Mouse (Mus musculus): ENCODE results near the gene Gtf2a2.

DNA sequence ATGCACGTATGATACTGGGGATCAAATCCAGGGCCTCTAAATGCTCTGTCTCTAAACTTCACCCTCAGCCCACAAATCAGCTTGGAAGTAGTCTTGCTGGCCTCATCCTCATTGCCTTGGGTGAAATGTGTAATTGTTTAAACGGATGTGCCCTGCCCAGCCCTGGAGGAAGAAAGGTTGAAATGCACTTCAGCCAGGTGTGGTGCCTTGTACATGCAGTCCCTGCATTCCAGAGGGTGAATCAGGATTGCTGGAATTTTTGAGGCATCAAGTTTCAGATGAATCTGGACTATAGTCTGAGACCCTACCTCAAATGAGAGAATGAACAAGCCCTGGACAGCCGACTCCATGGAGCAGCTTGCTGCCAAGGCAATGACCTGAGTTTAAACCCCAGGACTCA is 35.5 kb downstream of the Gtf2a2 start:
- no peak for TF ChIP-seq POLR2A (IDR thresholded peaks at IDR 0.05; ENCODE audit: control insufficient read depth, low read depth, low read length)
- no peak for TF ChIP-seq CTCF (IDR thresholded peaks at IDR 0.05; ENCODE audit: control insufficient read depth, insufficient read depth, insufficient replicate concordance, low read depth, low read length)
